Mouse (Mus musculus) brain, embryonic 14.5 days (tissue): Measurements from ENCODE around the gene Nkain1. TPM values are rescaled to one million over a fixed set of nuclear protein-coding genes. Genes with fewer than 3 reads are reported as not detected.

Experiments used
- DNase-seq: peaks from one replicate; pipeline ENCODE4 v3.0.0-alpha.2; 2011; ENCODE audit warnings: low read depth
- CTCF ChIP-seq: fragments of 200-500 bp; IDR thresholded peaks from 2 replicates; pipeline ENCODE4 v1.5.1; 2012; ENCODE audit warnings: inconsistent platforms, mild to moderate bottlenecking, moderate library complexity, borderline replicate concordance; ENCODE audit not compliant: insufficient read depth, insufficient read length; ENCODE audit errors: extremely low read depth
- POLR2A ChIP-seq: fragments of 200-500 bp; IDR thresholded peaks from 2 replicates; pipeline ENCODE4 v1.6.1; 2012; ENCODE audit warnings: mild to moderate bottlenecking, inconsistent platforms, borderline replicate concordance; ENCODE audit not compliant: poor library complexity, insufficient read depth, insufficient read length, severe bottlenecking; ENCODE audit errors: extremely low read depth
- polyA plus RNA-seq: library from polyadenylated mRNA; depleted of rRNA; stranded (reverse); fragments of >200 nt; gene quantifications from 2 replicates; pipeline ENCODE4 v1.2.3, GENCODE M21; 2012

Nkain1 gene
- polyA plus RNA-seq, 1 experiment = 203 TPM

DNA sequence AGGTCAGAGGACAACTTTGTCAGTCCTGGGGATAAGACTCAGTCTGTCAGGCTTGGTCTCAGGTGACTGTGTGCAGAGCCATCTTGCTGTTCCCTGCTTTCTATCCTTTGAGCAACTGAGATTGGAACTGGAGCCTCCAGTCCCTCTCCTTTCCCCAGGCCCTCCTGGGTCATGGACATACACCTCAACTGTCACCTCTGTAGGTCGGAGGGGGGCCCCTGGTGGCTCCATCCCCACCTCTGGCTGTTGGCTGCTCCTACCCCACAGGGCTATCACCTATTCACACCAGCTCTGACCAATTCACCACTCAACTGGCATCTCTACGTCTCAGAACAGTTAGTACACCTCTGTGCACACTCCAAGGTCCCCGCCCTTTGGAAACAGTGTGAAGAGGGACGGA lies 33.1 kb downstream of the Nkain1 start:
- TF ChIP-seq POLR2A (no peak), CTCF (no peak)
- no peak for DNase-seq

DNA sequence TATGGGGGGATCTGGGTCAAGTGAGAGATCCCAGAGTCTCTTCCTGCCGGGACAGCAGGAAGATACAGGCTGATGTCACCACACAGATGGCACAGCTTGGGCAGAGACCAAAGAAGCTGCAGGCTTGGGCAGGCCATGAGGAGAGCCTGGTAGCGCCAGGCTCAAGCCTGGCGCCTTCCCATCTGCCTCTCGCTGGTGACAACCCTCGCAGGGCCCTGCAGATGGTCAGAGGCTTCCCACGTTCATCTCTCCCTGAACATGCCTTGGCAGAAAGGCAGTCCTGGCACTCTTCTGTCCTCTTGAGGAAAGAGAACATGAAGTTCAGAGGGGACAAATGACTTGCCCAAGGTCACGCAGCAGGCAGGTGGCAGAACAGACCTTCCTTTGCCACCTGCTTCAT lies 34.3 kb downstream of the Nkain1 start:
- DNase-seq = peak; percentile 68
- TF ChIP-seq CTCF = no peak

DNA sequence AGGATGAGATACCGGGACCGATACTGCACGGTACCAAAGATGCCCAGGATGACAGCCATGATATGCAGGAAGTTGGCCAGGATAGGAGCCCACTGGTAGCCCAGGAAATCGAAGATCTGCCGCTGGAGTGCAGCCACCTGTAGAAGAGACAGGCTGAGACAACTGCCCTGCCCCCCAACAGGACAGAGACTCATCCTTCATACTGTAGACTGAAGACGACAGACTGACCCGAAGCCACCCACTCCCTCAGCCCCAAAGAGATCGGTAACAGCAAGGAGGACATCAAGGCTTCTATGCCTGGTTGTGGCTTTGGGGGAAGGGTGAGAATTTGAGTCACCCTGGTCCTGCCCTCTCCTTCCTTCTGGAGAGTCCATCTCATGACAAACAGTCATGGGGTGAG lies 34.9 kb downstream of the Nkain1 start:
- TF ChIP-seq CTCF = no peak
- no peak for TF ChIP-seq POLR2A
- no peak for DNase-seq

DNA sequence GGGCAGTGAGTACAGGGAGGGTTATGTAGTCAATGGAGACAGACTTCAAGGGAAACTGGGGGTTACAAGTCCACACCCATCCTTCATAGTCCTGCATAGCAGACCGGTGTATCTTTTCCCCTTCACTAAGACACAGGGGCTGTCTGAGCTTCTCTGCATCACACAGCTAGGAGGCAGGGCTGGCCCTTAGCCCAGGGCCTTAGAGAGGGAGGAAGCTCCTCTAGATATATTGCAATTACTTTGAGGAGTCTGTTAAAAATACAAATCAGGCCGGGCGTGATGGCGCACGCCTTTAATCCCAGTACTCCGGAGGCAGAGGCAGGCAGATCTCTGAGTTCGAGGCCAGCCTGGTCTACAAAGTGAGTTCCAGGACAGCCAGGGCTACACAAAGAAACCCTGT lies 36.6 kb downstream of the Nkain1 start:
- DNase-seq = no peak
- TF ChIP-seq POLR2A (no peak), CTCF (no peak)

DNA sequence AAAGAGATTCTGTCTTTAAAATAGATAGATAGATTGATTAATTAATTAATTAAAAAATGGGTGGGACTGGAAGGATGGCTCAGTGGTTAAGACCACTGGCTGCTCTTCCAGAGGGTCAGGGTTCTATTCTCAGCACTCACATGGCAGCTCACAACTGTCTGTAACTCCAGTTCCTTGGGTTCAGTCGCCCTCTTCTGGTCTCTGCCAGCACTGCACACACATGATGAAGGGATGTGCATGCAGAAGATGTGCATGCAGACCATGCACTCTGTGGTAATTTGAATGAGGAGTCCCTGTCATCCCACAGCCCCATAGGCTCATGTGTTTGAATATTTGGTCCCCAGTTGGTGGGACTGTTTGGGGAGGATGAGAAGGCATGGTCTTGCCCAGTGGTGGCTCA lies 38.2 kb downstream of the Nkain1 start:
- TF ChIP-seq POLR2A = no peak
- peak; percentile 27; the same call in 1 of the 2 replicates for TF ChIP-seq CTCF
- DNase-seq = no peak

DNA sequence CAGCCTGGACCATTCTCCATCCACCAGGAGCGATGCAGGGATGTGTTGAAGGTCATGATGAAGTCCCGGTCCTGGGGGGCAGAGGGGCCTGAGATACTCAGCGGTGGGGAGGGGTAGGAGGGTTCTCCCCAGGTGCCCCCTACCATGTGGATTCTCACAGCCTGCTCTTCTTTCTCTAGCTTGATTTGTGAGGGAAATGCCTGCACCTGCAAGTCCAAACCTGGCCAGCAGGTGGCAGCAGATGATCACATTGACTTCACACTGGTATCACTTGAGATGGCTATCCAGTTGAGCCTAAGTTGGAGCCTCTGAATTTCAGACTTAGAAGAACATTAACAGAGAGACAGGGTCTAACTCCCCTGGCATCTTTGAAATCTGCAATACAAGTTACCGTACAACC lies 40.0 kb downstream of the Nkain1 start:
- TF ChIP-seq POLR2A = no peak
- TF ChIP-seq CTCF = peak; percentile 97
- peak; percentile 90 for DNase-seq

DNA sequence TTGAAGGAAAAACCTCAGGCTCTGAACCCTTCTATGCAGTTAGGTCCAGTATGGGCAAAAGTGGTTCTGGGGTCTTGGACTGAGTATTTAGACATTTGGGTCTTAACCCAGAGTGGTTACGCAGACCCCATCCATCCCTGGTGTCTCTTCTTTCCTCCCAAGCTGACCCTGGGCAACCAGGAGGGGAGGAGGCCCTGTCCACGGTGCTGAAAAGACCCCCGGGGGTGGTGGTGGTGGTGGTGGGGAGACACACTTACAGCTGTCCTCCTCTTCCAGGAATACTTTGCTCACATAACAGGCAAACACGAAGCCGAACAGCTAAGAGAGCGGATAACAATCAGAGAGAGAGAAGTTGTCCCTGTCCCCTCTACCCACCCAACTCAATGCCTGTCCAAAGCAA lies 41.6 kb downstream of the Nkain1 start:
- TF ChIP-seq CTCF (no peak), POLR2A (no peak)
- DNase-seq = no peak

DNA sequence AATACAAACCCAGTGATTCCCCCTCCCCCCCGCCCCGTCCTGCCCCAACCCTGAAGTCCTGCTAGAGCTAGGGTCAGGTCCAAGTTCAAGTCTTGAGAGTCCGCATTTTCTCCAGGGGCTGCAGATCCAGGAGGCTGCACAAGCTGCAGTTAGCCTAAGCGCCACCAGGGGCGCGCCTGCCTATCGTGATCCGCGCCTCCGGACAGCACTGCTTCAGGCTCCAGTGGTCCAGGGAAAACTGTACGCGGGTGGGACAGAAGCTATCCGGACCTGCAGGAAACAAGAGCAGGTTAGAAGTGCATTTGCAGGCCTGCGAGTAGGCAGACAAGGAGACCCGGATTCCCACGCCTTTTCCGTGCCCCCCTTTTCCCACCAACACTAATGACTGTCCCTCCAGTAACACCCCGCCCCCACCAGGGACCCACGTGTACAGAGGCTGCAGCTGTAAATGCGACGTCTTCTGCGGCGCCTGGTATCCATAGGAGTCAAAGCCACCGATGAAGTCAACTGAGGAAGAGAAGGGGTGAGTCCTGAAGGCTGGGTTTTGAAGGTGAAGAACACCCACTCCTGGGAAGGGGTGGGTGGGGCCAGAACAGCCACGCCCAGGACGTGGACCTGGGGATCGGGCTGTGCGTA lies 42.2 kb downstream of the Nkain1 start:
- TF ChIP-seq CTCF (peak; percentile 97), POLR2A (no peak)
- peak; percentile 67 for DNase-seq

DNA sequence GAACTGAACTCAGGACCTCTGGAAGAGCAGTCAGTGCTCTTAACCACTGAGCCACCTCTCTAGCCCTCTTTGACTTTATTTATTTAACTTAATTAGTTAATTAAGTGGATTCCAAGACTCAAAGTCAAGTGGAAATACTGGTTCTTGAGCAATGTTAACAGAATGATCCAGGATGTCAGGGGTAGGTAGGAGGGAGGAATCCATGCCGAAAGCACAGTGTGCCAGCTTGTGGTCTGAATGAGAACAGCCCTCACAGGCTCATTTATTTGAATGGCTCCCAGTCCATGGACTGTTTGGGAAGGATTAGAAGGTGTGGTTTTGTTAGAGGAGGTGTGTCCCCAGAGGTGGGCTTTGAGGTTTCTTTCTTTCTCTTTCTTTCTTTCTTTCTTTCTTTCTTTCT lies 46.2 kb downstream of the Nkain1 start:
- TF ChIP-seq CTCF = no peak
- no peak for TF ChIP-seq POLR2A

DNA sequence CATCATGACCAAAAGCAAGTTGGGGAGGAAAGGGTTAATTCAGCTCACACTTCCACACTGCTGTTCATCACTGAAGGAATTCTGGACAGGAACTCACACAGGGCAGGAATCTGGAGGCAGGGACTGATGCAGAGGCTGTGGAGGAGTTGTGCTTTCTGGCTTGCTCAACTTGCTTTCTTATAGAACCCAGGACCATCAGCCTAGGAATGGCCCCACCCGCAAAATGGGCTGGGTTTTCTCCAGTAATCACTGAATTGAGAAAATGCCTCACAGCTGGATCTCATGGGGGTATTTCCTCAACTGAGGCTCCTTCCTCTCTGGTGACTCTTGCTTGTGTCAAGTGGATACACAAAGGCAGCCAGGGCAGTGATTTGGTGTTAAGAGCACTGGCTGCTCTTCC lies 48.9 kb downstream of the Nkain1 start:
- no peak for DNase-seq

More for the DNA sequence above, 46.2 kb downstream of the Nkain1 start:
- no peak for DNase-seq

DNA sequence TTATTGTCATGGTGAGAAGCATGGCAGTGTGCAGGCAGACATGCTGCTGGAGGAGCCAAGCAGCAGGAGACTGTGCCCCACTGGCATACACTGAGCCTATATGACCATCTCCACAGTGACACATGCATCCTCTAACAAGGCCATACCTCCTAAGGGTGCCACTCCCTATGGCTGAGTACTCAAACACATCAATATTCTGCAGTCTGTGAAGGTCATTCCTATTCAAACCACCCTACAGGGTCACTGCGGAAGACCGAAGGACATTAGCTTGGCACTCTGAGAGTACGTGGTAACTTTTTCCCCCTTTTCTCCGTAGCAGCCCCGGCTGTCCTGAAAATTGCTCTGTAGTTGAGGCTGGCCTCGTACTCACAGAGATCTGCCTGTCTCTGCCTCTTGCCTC lies 52.5 kb downstream of the Nkain1 start:
- no peak for TF ChIP-seq CTCF
- no peak for TF ChIP-seq POLR2A
- no peak for DNase-seq

More for the DNA sequence above, 48.9 kb downstream of the Nkain1 start:
- TF ChIP-seq CTCF = no peak
- TF ChIP-seq POLR2A = no peak

DNA sequence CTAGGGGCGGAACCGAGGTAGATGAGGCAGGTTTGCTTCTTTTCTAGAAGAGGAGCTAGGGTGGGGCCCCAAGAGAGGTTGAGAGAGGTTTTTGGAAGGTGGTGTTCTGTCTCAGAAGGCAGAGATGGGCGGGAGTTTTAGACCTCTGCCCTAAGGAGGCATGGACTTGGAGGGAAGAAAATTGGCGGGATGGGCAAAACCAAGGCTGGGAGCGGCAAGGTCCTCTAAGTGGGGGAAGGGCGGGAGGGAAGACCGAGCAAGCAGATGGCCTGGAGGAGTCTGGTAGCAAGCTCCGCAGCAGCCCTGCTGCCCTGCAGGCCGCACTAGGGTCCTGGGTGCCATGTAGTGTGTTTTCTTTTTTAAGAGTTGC lies 53.5 kb downstream of the Nkain1 start:
- TF ChIP-seq CTCF (no peak), POLR2A (no peak)
- no peak for DNase-seq
